Mouse (Mus musculus): ENCODE measurements around the gene Olfr373.
"Not testable (repeated sequence)": the region's sequence is repeated elsewhere in the genome, so short reads cannot be mapped to it uniquely, and the experiment has no call there.

Gene Olfr373

DNA sequence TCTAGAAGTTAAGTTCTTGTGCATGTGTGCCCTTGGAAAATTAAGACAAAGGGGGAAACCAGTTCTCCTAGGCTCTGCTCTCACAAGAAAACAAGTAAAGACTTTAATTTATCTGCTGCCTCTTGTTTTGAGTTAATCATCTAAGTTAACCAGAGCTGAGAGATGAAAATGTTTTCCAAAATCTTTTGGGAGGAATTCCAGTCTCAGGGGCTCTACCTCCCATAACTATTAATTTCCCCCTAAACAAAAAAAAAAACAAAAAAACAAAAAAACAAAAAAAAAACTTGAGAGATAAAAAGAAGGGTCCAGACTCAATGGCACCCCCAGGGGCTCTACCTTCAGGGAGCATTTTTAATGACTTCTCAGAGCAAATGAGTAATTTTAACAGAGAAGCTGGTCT is at the start of gene Olfr373:
Gene Olfr373, plus strand, starts transcription at position 301 of the 400 bp plus-strand sequence.
- DNase-seq (ENCODE audit: low spot score in 2 of 2) = not testable (repeated sequence)

DNA sequence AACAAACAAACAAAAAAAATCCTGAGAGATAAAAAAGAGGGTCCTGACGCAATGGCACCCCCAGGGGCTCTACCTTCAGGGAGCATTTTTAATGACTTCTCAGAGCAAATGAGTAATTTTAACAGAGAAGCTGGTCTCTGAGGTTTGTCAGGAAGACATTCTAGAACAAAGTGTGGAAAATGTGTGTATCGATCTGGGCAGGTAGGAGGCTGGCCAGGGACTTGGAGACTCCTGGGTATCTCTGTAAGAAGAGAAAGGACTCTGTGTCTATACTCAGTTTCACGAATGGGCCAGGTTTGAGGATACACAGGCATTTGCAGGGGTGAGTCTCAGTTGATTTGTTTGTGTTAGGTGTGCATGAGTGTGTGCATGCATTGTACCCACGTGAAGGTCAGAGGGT is 42.1 kb upstream of the Olfr373 start, which contains the start of gene Olfr372:
Gene Olfr372, plus strand, starts transcription at position 301 of the 400 bp plus-strand sequence.
- not testable (repeated sequence) for DNase-seq (ENCODE audit: low spot score in 2 of 2)

DNA sequence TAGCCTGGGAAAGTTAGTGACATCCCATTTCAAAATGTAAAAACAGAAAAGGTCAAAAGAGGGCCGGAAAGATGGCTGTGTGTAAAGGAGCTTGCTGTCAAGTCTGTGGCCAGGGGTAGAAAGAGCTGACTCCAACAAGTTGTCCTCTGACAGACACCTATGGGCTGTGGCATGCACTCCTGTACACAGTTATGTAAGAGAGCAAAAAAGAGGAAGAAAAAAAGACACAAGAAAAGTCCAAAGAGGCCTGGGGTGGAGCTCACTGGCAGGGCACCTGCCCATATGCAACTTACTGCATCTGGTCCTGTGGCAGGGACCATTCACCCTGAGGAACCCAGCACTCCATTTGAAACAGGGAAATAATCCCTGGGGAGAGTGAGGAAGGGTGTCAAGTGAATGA is 40.5 kb upstream of the Olfr373 start:
- DNase-seq (ENCODE audit: low spot score in 2 of 2) = no peak

DNA sequence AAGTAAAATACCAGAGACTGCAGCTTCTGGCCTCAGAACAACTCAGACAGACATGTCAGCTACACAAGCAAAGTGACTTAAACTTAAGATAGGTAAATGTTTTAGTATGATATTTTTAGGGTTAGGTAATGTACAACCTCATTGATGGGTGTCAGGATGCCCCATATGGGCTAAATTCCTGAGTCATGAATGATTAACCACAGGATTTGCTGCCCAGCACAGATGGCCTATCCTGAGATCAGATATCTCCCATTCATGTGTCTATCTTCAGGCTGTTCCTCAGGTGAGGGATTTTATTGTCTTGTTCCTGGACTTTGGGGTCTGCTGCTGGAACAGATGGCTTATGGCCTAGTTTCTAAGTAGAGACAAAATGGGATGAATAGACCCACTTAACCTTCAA is 28.3 kb upstream of the Olfr373 start:
- not testable (repeated sequence) for DNase-seq (ENCODE audit: low spot score in 2 of 2)

DNA sequence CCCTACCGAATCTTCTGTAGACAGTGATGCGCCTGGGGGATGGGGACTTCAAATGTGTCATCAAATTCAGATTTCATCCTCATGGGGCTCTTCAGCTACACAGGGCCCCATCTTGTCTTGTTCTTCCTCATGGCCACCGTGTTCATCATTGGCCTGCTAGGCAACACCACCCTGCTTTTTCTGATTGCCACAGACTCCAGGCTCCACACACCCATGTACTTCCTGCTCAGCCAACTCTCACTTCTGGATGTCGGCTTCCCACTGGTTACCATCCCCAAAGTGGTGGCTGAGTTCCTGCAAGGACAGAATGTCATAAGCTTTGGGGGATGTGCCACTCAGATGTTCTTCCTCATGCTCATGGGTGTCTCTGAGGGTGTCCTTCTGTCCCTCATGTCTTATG is 25.3 kb upstream of the Olfr373 start:
- not testable (repeated sequence) for DNase-seq (ENCODE audit: low spot score in 2 of 2)

DNA sequence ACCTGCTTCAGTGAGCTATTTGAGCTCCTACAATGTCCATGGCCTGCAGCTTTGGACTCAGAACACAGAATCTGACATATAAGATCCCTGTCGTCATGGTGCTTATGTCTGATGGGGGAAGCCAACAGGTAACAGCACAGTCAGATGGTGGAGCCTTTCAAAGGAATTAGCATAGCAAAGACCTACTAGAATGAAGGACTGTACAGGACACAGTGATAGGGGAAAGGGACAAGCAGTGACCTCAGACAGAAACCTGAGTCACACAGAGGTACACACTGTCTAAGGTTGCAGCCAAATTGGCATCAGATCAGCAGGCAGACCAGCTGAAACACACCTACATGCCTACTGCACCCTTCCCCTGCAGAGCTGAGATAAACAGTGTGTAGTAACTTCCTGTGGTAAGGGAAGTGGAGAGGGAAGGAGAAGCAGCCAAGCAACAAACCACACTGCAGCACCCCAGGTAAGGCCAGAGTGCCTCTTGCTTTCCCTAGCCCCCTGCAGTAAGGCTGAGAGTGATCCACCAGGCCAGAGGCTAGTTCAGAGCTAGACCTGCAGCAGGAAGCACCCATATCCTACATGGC is 16.1 kb upstream of the Olfr373 start:
- not testable (repeated sequence) for DNase-seq (ENCODE audit: low spot score in 2 of 2)

DNA sequence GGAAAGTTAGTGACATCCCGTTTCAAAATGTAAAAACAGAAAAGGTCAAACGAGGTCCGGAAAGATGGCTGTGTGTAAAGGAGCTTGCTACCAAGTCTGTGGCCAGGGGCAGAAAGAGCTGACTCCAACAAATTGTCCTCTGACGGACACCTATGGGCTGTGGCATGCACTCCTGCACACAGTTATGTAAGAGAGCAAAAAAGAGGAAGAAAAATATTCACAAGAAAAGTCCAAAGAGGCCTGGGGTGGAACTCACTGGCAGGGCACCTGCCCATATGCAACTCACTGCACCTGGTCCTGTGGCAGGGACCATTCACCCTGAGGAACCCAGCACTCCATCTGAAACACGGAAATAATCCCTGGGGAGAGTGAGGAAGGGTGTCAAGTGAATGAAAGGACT is 1.8 kb downstream of the Olfr373 start:
- no peak for DNase-seq (ENCODE audit: low spot score in 2 of 2)

DNA sequence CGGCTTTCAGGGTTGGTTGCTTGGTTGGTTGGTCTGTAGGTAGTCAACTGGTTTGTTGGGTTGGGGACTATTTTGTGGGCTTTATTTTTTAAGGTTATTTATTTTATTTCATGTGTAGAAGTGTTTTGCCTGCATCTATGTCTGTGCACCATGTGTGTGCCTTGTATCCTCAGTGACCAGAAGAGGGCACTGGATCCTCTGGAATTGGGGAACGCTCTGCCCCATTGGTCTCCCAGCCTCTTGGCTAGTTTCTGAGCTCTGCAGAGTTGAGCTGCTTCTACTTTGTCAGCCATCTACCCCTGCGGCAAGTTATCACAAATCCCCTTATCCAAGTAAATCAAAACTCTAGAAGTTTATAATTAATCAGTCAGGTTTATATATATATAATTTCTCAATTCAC is 4.6 kb downstream of the Olfr373 start:
- not testable (repeated sequence) for DNase-seq (ENCODE audit: low spot score in 2 of 2)

DNA sequence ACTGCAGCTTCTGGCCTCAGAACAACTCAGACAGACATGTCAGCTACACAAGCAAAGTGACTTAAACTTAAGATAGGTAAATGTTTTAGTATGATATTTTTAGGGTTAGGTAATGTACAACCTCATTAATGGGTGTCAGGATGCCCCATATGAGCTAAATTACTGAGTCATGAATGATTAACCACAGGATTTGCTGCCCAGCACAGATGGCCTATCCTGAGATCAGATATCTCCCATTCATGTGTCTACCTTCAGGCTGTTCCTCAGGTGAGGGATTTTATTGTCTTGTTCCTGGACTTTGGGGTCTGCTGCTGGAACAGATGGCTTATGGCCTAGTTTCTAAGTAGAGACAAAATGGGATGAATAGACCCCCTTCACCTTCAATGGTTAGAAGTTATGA is 13.7 kb downstream of the Olfr373 start:
- DNase-seq (ENCODE audit: low spot score in 2 of 2) = not testable (repeated sequence)

DNA sequence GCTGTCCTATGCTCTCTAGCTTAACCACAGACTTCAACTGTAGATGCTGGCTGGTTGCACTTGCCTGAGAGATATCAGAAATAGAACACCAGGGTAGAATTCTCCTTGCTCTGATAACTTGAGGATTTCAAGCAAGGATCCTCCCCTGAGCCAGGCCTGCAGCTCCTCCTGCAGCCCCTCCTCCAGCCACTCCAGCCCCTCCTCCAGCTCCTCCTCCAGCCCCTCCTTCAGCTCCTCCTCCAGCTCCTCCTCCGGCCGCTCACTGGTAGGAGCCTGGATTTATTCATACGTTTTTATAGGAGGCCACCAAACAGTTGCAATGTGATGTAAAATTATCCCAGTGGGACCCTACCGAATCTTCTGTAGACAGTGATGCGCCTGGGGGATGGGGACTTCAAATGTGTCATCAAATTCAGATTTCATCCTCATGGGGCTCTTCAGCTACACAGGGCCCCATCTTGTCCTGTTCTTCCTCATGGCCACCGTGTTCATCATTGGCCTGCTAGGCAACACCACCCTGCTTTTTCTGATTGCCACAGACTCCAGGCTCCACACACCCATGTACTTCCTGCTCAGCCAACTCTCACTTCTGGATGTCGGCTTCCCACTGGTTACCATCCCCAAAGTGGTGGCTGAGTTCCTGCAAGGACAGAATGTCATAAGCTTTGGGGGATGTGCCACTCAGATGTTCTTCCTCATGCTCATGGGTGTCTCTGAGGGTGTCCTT is 16.6 kb downstream of the Olfr373 start:
- DNase-seq (ENCODE audit: low spot score in 2 of 2) = peak; percentile 5 to 11

DNA sequence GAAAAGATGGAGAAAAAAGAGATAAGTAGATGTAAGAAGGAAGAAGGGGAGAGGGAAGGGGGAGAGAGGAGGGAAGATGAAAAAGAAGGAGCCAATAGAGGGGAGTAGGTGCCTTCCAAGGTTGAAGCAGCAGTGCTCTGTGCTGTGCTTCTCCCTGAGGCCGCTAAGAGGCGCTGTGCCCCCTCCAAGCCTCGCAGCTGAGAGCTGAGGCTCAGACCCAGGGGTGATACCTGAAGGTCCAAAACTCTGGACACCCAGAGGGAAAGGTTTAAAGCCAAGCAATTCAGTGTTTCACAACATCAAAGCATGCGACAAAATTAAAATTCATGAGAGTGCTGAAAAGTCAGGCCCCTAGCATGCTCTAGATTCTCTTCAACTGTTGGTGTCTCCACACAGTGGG is 22.2 kb downstream of the Olfr373 start:
- DNase-seq (ENCODE audit: low spot score in 2 of 2) = no peak

DNA sequence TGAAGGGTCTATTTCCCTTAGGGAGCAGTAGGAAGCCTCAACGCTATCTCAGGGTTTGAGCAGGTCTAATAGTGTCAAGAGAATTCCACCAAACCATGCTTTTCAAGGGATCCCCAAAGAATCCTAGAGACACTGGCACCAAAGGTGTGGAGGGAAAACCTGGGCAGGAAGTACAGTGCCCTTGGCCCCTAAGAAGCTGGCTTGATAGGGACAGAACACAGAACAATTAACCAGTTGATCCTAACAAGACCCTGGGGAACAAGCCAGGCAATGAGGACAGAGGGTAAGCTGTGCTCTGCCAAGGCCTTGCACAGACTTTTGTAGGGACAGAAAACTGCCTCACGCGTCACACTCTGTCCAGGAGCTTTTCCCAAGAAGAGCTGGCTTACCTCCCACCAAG is 23.8 kb downstream of the Olfr373 start, which contains the start of gene Olfr374:
Gene Olfr374, plus strand, starts transcription at position 301 of the 400 bp plus-strand sequence.
- DNase-seq (ENCODE audit: low spot score in 2 of 2) = no peak

DNA sequence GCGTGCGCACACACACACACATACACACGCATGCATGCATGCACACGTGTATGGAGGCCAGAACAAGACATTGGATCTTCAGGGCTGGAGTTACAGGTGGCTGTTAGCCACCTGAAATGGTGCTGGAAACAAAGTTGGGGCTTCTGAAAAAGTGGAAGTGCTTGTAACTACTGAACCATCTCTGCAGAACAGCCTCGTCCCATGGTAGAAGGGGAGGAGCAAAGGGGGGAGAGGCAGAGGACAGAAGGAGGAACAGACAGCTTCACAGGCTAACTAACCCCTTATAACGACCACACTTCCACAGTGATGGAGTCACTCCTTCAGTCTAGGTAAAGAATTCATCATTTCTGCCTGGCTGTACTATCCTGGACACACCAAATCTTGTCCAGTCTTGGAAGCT is 27.9 kb downstream of the Olfr373 start:
- no peak for DNase-seq (ENCODE audit: low spot score in 2 of 2)

DNA sequence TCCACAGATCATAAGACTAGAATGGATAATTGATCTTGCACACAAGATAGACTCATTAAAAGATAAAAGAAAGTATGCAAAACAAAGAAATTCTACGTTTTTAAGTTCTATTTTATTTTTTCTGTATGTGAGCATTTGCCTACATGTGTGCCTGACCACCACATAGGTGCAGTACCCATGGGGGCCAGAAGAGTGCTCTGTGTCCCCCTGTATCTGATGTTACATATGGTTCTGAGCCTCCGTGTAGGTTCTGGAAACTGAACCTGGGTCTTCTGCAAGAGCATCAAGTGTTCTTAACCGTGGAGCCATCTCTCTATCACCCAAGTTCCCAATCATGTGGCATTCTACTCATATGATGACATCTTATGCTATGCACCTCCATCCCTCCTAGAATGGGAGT is 29.5 kb downstream of the Olfr373 start:
- DNase-seq (ENCODE audit: low spot score in 2 of 2) = no peak

DNA sequence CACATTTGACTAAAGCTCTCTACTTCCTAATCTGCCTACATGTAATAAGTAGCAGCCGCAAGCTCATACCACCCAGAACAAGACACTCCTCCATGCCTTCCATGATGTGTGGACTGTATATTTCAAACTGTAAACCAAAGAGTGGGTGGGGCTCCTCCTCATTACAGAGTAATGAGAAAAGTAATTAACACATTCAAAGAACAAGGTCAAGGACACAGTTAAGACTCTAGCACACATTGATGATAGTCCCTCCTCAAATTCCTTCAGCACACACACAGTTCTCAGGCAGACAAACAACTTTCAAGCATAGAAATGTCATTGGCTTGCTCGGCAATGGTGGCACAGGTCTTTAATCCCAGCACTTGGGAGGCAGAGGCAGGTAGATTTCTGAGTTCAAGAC is 32.2 kb downstream of the Olfr373 start:
- DNase-seq (ENCODE audit: low spot score in 2 of 2) = no peak

DNA sequence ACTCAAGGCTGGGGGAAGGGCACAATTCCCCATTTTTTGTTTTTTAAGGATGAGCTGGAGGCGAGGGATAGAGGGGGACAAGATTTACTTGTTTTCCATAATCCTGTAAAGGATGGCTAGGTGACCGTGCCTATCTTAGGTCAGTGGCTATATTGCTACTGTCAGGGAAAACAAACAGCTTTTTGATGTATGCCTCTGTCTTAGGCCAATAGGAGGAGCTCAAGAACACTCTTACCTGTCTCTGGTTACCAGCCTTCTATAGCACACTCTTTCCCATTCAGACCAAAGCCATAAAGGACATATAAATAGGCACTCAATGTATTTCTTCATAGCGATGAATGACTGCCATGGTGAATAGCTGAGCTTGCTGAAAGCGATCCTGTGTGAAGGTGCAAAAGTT is 35.6 kb downstream of the Olfr373 start:
- DNase-seq (ENCODE audit: low spot score in 2 of 2) = no peak

DNA sequence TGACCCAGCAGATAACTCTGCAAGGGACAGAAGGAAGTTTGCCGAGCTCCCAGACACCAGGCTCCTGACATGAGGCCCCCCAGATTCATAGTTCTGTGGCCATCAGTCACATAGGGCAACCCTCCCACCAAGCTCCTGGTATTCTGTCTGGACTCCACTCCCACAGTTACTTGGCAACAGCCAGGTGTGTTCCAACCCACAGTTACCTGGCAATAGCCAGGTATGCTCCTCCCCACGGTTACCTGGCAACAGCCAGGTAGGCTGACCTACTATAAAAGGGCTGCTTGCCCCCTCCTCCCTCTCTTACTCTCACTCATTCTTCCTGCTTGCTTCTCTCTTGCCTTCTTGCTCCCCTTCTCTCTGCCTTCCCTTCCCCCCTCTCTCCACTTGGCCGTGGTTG is 38.5 kb downstream of the Olfr373 start:
- not testable (repeated sequence) for DNase-seq (ENCODE audit: low spot score in 2 of 2)

DNA sequence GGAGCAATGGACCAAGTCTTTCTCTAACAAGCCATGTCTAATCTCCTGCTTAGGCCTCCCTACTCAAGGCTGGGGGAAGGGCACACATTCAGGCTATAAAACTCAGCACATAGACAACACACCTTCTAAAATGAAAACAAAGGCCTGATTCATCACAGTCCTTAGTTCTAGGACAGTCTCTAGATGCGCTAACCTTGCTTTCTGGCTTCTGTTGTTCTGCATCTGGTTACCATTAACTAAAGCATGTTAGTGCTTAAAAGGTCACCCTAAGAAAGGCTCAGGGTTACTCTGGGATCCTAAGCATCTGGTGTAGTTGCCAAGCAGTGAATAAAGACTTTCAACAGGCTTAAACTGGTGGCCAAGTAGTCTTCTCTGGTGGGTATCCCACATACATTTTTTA is 39.0 kb downstream of the Olfr373 start:
- no peak for DNase-seq (ENCODE audit: low spot score in 2 of 2)

DNA sequence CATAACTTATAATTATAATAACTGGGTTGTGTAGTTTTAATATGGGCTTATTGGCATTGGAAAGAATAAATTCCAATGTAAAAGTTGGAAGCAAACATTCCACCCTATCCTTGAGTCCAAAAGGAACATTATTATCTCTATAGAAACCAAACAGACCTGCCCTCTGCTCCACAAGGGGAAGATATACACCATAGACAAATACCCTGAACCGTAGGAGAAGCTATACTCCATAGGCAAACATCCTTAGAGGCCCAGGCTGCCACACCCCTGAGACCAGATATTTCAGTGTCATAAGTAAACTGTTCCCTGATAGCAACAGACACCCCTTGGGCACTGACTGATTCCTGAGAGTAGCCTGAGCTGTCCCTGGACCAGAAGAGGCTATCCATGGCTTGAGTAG is 44.9 kb downstream of the Olfr373 start:
- no peak for DNase-seq (ENCODE audit: low spot score in 2 of 2)

DNA sequence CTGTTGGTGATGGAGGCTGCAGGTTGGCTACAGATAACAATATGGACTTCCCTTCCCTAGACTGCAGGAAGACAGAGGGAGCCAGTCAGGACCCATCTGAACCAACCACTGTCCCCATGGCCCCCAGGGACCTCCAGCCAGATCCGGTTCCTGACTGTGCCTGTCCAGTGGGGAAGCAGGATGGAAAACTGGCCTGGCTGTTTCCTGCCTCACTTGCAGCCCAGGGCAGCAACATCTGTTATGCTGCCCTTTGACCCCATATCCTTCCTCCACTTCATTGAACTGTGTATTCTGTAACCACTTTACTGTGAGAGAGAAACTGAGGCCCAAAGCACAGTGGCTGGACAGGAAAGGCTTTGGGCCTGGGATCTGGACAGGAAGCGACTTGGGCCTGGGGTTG is 48.3 kb downstream of the Olfr373 start:
- DNase-seq (ENCODE audit: low spot score in 2 of 2) = no peak

DNA sequence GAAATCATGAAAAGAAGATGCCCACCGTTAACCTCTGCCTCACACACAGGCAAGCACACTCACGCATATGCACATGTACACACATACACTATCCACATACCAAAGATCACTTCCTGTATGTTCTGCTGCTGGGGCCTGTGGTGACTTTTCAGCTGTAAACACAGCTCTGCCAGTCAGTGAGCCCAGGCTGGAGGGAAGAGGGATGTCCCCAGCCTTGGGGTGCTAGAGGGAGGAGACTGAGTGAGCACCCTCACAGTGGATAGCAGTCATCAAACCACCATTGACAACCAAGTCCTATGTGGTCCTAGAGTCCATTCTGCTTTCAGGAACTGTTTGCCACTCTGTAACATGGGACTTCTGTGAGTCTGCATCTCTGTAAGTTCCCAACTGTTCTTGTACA is 48.9 kb downstream of the Olfr373 start:
- no peak for DNase-seq (ENCODE audit: low spot score in 2 of 2)

DNA sequence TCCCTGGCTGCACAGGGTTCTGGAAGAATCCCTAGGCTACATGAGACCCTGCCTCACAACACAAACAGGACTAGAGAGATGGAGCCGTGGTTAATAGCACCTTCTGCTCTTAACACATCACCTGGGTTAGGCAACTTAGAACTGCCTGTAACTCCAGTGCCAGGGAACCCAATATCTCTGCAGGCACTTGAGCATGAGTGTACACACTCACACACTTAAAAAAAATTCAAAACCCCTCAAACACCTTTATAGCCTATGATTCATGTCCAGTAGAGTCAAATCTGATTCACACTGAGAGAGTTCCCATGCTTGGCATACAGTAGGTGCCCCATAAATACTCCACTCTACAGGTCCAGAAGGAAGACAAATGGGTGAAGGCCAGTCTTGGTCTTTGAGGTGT is 49.4 kb downstream of the Olfr373 start:
- no peak for DNase-seq (ENCODE audit: low spot score in 2 of 2)

DNA sequence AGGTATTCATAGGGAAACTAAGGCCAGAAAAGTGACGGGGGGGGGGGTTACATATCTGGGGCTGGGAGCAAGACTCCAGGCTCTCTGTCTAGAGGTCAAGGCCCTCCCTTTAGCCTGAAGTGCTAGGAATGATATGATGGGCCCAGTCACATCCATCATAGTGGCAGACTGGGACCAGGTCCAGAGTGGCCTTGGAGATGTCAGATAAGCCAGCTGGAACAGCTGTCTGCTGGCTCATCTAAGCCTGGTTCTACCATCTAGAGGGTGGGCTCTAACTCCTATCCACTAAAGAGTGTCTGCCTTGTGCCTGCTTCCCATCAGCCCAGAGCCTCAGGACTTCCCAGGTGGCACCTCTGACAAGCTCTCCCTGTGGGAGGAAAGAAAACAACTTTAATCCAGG is 49.9 kb downstream of the Olfr373 start:
- DNase-seq (ENCODE audit: low spot score in 2 of 2) = no peak
